Mouse (Mus musculus) heart, embryonic 11.5 days (tissue): Measurements from ENCODE around the gene Cebpb. TPM values are rescaled to one million over a fixed set of nuclear protein-coding genes. Genes with fewer than 3 reads are reported as not detected.

ENCODE experiments used
- ATAC-seq: fragments of 200-750 bp; cut with Nextera tagmentation; replicated peaks from 2 replicates; pipeline ENCODE4 v1.8.0; 2017; ENCODE audit warnings: moderate library complexity; ENCODE audit not compliant: insufficient number of reproducible peaks, low FRiP score, low TSS enrichment
- H3K27ac ChIP-seq: fragments of 300-500 bp; sonication (generic); 2 replicates; pipeline ENCODE4 v1.5.1; 2014; ENCODE audit warnings: mild to moderate bottlenecking, low read depth, low read length
- H3K27me3 ChIP-seq: fragments of 300-500 bp; sonication (generic); 2 replicates; pipeline ENCODE4 v1.6.1; 2014; ENCODE audit warnings: mild to moderate bottlenecking, low read length, mixed read lengths; ENCODE audit not compliant: control insufficient read depth, insufficient read depth
- H3K36me3 ChIP-seq: fragments of 300-500 bp; sonication (generic); 2 replicates; pipeline ENCODE4 v1.6.1; 2014; ENCODE audit warnings: mild to moderate bottlenecking, low read length, moderate library complexity, mixed read lengths; ENCODE audit not compliant: control insufficient read depth, insufficient read depth
- H3K4me1 ChIP-seq: fragments of 300-500 bp; sonication (generic); 2 replicates; pipeline ENCODE4 v1.6.1; 2014; ENCODE audit warnings: low read length; ENCODE audit not compliant: control insufficient read depth, insufficient read depth
- H3K4me2 ChIP-seq: fragments of 300-500 bp; sonication (generic); 2 replicates; pipeline ENCODE4 v1.6.1; 2014; ENCODE audit warnings: mild to moderate bottlenecking, moderate library complexity
- H3K4me3 ChIP-seq: fragments of 300-500 bp; sonication (generic); 2 replicates; pipeline ENCODE4 v1.5.1; 2014; ENCODE audit warnings: low read depth, low read length
- H3K9ac ChIP-seq: fragments of 300-500 bp; sonication (generic); 2 replicates; pipeline ENCODE4 v1.6.1; 2014; ENCODE audit warnings: mild to moderate bottlenecking, low read depth, low read length, moderate library complexity
- H3K9me3 ChIP-seq: fragments of 300-500 bp; sonication (generic); replicated peaks from 2 replicates; pipeline ENCODE4 v1.6.1; 2016; ENCODE audit warnings: low read length; ENCODE audit not compliant: control insufficient read depth
- WGBS: fragments of 180-500 bp; shearing (Covaris S2); extraction: QIAGEN DNeasy Blood & Tissue Kit; methylation state at CpG from one replicate; pipeline ENCODE4 v1.1.7; 2014; ENCODE audit not compliant: insufficient replicate concordance; 5-methylcytosine and 5-hydroxymethylcytosine counted together
- polyA plus RNA-seq: library from polyadenylated mRNA; unstranded; fragments of >200 nt; fragmentation: Nextera tagmentation; extraction: Ambion mirVana; gene quantifications from 2 replicates; pipeline ENCODE4 v1.2.1, GENCODE M21; 2014

Cebpb gene
- polyA plus RNA-seq, 1 experiment from 2014 or later: 8.0 TPM

- H3K4me1 ChIP-seq: peaks cover 17% of the 10 kb centered on the region
- H3K9ac ChIP-seq: no peak overlapping the region
- H3K4me3 ChIP-seq: no peak overlapping the region
- H3K27ac ChIP-seq: no peak overlapping the region
- no peak for ATAC-seq
- H3K36me3 ChIP-seq: no peaks in the 10 kb centered on the region
- H3K9me3 ChIP-seq: no peaks in the 10 kb centered on the region
- H3K4me2 ChIP-seq: no peak overlapping the region
- peaks cover 14% of the 10 kb centered on the region for H3K27me3 ChIP-seq
- WGBS: 86% methylated on average over 4 of the region's 4 CpGs
These were observed 1.5 kb upstream of the Cebpb start for GRCm38 (mm10) chr2:167687250-167687586.

GRCm38 (mm10) chr2:167687651-167688101 lies 1.0 kb upstream of the Cebpb start:
- 44% methylated on average over 11 of the region's 11 CpGs for WGBS
- Histone ChIP-seq H3K9me3 (no peaks in the 10 kb centered on the region), H3K4me1 (peaks cover 17% of the 10 kb centered on the region), H3K4me2 (no peak overlapping the region), H3K27ac (no peak overlapping the region), H3K4me3 (no peak overlapping the region), H3K36me3 (no peaks in the 10 kb centered on the region), H3K27me3 (peaks cover 14% of the 10 kb centered on the region), H3K9ac (no peak overlapping the region)
- no peak for ATAC-seq

- Histone ChIP-seq H3K27me3 (peaks cover 14% of the 10 kb centered on the region), H3K4me2 (peak overlapping the region; percentile 98), H3K9ac (no peak overlapping the region), H3K9me3 (no peaks in the 10 kb centered on the region), H3K4me1 (peaks cover 17% of the 10 kb centered on the region), H3K4me3 (peak overlapping the region; percentile 73), H3K27ac (no peak overlapping the region), H3K36me3 (no peaks in the 10 kb centered on the region)
- 19% methylated on average over 12 of the region's 12 CpGs for WGBS
- ATAC-seq: peak; percentile 5; the same call in 1 of the 2 replicates
These were observed 603 bp upstream of the Cebpb start for GRCm38 (mm10) chr2:167688126-167688497.

- peak within 1 kb of the TSS; percentile 83 for H3K9ac ChIP-seq
- peaks cover 17% of the 10 kb centered on the region for H3K4me1 ChIP-seq
- 1% methylated on average over 96 of the region's 99 CpGs for WGBS
These were observed 945 bp downstream of the Cebpb start, which contains the start of gene Tmem189 for GRCm38 (mm10) chr2:167689501-167690218. Tmem189 (minus strand) TSS chr2:167689822.

GRCm38 (mm10) chr2:167690219-167690961 lies 1.7 kb downstream of the Cebpb start:
- Histone ChIP-seq H3K4me3 (peak overlapping the region; percentile 73), H3K4me2 (peak overlapping the region; percentile 98), H3K27me3 (peaks cover 14% of the 10 kb centered on the region), H3K36me3 (no peaks in the 10 kb centered on the region), H3K9me3 (no peaks in the 10 kb centered on the region), H3K4me1 (peaks cover 17% of the 10 kb centered on the region), H3K27ac (no peak overlapping the region), H3K9ac (peak overlapping the region; percentile 83; the same call in 1 of the 2 replicates)
- WGBS: 50% methylated on average over 15 of the region's 15 CpGs
- ATAC-seq: no peak

More at GRCm38 (mm10) chr2:167689501-167690218, 945 bp downstream of the Cebpb start, which contains the start of gene Tmem189:
- Histone ChIP-seq H3K27me3 (peaks cover 14% of the 10 kb centered on the region), H3K4me2 (peak within 1 kb of the TSS; percentile 98), H3K4me3 (peak within 1 kb of the TSS; percentile 73), H3K27ac (peak within 1 kb of the TSS; percentile 58), H3K36me3 (no peaks in the 10 kb centered on the region), H3K9me3 (no peaks in the 10 kb centered on the region)
- no peak for ATAC-seq

- H3K4me3 ChIP-seq: peak overlapping the region; percentile 73
- peak overlapping the region; percentile 98 for H3K4me2 ChIP-seq
- H3K9me3 ChIP-seq: no peaks in the 10 kb centered on the region
- peaks cover 14% of the 10 kb centered on the region for H3K27me3 ChIP-seq
- H3K36me3 ChIP-seq: no peaks in the 10 kb centered on the region
- WGBS: 84% methylated on average over 12 of the region's 12 CpGs
- no peak overlapping the region for H3K27ac ChIP-seq
- no peak for ATAC-seq
- no peak overlapping the region for H3K9ac ChIP-seq
- peaks cover 17% of the 10 kb centered on the region for H3K4me1 ChIP-seq
These were observed 2.2 kb downstream of the Cebpb start for GRCm38 (mm10) chr2:167690962-167691311.

GRCm38 (mm10) chr2:167691410-167691809 lies 2.7 kb downstream of the Cebpb start:
- H3K4me3 ChIP-seq: 0 out of 2 replicates have a peak overlapping the region, but pooled peaks have one; percentile 73
- no peaks in the 10 kb centered on the region for H3K9me3 ChIP-seq
- no peaks in the 10 kb centered on the region for H3K36me3 ChIP-seq
- H3K9ac ChIP-seq: peak overlapping the region; percentile 16; the same call in 1 of the 2 replicates
- WGBS: 87% methylated on average over 6 of the region's 6 CpGs
- no peak overlapping the region for H3K27ac ChIP-seq
- H3K27me3 ChIP-seq: peaks cover 14% of the 10 kb centered on the region
- H3K4me2 ChIP-seq: peak overlapping the region; percentile 98
- ATAC-seq: no peak
- H3K4me1 ChIP-seq: peaks cover 17% of the 10 kb centered on the region

GRCm38 (mm10) chr2:167691871-167692661 lies 3.4 kb downstream of the Cebpb start:
- Histone ChIP-seq H3K4me3 (no peak overlapping the region), H3K9me3 (no peaks in the 10 kb centered on the region), H3K9ac (peak overlapping the region; percentile 16; the same call in 1 of the 2 replicates), H3K4me1 (peaks cover 17% of the 10 kb centered on the region), H3K27ac (no peak overlapping the region), H3K4me2 (no peak overlapping the region; the same call in 1 of the 2 replicates), H3K36me3 (no peaks in the 10 kb centered on the region), H3K27me3 (peaks cover 10% of the 10 kb centered on the region)
- 89% methylated on average over 14 of the region's 14 CpGs for WGBS
- ATAC-seq: no peak
